In genomic region chr6:94714815-94715644, GRCm38 (mm10) we compare ENCODE assay signal across 15 mouse cellular contexts. TPM values are rescaled to one million over a fixed set of nuclear protein-coding genes. Genes with fewer than 3 reads are reported as not detected.
DNase-seq lines count a peak whose midpoint lies in the region; ATAC-seq and TF ChIP-seq lines count a peak whose summit lies in the region.
"Had no signal": no experiment of that assay in that cellular context is flagged by ENCODE, and none has a peak within 500 bp of the region (broad histone marks: within the 10 kb centered on the region; RNA-seq: fewer than 3 reads in every experiment).

No protein-coding gene starts in this region.

- H3K27ac ChIP-seq in midbrain, embryonic 11.5 days (ENCODE audit: low read depth, low read length): no peak overlapping the region
- H3K27ac ChIP-seq in midbrain, embryonic 16.5 days (ENCODE audit: low read length): no peak overlapping the region
- H3K27ac ChIP-seq in forebrain, embryonic 10.5 days: peak overlapping the region; percentile 70; the same call in 1 of the 2 replicates
- no peak overlapping the region for H3K27ac ChIP-seq in forebrain, embryonic 16.5 days (ENCODE audit: low read length)
- H3K27ac ChIP-seq in small intestine, adult 2 months (ENCODE audit: insufficient read depth, low read depth, low read length): peak overlapping the region; percentile 51
- H3K27ac ChIP-seq: hindbrain, postnatal 0 days; lung, embryonic 15.5 days; macrophage; midbrain, embryonic 13.5 days had no signal

- no peaks in the 10 kb centered on the region for H3K9me3 ChIP-seq in midbrain, embryonic 11.5 days (ENCODE audit: control insufficient read depth, low read length)
- H3K9me3 ChIP-seq in midbrain, embryonic 16.5 days (replicated peaks; ENCODE audit: control insufficient read depth, low read length, poor library complexity, severe bottlenecking): no peaks in the 10 kb centered on the region
- no peaks in the 10 kb centered on the region for H3K9me3 ChIP-seq in forebrain, embryonic 10.5 days
- no peaks in the 10 kb centered on the region for H3K9me3 ChIP-seq in forebrain, embryonic 16.5 days (ENCODE audit: control insufficient read depth, low read length)
- H3K9me3 ChIP-seq: lung, embryonic 15.5 days; midbrain, embryonic 13.5 days had no signal

- no peak for ATAC-seq in midbrain, embryonic 11.5 days (ENCODE audit: low FRiP score)
- no peak for ATAC-seq in midbrain, embryonic 16.5 days
- ATAC-seq in forebrain, embryonic 16.5 days: peak; percentile 64
- no peak for ATAC-seq in megakaryocyte progenitor cell, adult 5-6 weeks (replicated peaks; ENCODE audit: poor library complexity)
- ATAC-seq: hindbrain, postnatal 0 days; midbrain, embryonic 13.5 days had no signal

- no peak overlapping the region for H3K4me2 ChIP-seq in midbrain, embryonic 11.5 days
- no peak overlapping the region for H3K4me2 ChIP-seq in midbrain, embryonic 16.5 days (ENCODE audit: low read length)
- peak overlapping the region; percentile 39 for H3K4me2 ChIP-seq in forebrain, embryonic 16.5 days (ENCODE audit: low read length)
- H3K4me2 ChIP-seq: lung, embryonic 15.5 days; midbrain, embryonic 13.5 days had no signal

- no peak for TF ChIP-seq CTCF in small intestine, adult 2 months (IDR thresholded peaks at IDR 0.05; ENCODE audit: extremely low read depth, insufficient read length, insufficient replicate concordance, low read depth, low read length)

- H3K4me3 ChIP-seq in midbrain, embryonic 11.5 days (ENCODE audit: low read depth, low read length): no peak overlapping the region
- no peak overlapping the region for H3K4me3 ChIP-seq in midbrain, embryonic 16.5 days (ENCODE audit: low read depth, low read length)
- no peak overlapping the region for H3K4me3 ChIP-seq in forebrain, embryonic 10.5 days
- no peak overlapping the region for H3K4me3 ChIP-seq in forebrain, embryonic 16.5 days (replicated peaks; ENCODE audit: low read length)
- no peak overlapping the region for H3K4me3 ChIP-seq in small intestine, adult 2 months (ENCODE audit: low read depth, low read length)
- H3K4me3 ChIP-seq: lung, embryonic 15.5 days; midbrain, embryonic 13.5 days; myocyte had no signal

- no peak for TF ChIP-seq POLR2A in small intestine, adult 2 months (IDR thresholded peaks at IDR 0.05; ENCODE audit: low read depth, low read length)

- DNase-seq in midbrain, embryonic 11.5 days (ENCODE audit: low spot score, missing footprints): peak; percentile 6
- no peak for DNase-seq in forebrain, embryonic 10.5 days (ENCODE audit: extremely low spot score, low spot score)
- no peak for DNase-seq in testis, postnatal 10 days (ENCODE audit: low spot score)
- DNase-seq: adrenal gland, adult 2 months; cerebellum, postnatal 25 days; kidney, adult 9 months had no signal

- no peaks in the 10 kb centered on the region for H3K4me1 ChIP-seq in midbrain, embryonic 11.5 days (ENCODE audit: control insufficient read depth, insufficient read depth, low read length)
- H3K4me1 ChIP-seq in midbrain, embryonic 16.5 days (ENCODE audit: control insufficient read depth, insufficient read depth, low read length): no peaks in the 10 kb centered on the region
- H3K4me1 ChIP-seq in forebrain, embryonic 10.5 days: peaks cover 35% of the 10 kb centered on the region
- peaks cover 17% of the 10 kb centered on the region for H3K4me1 ChIP-seq in forebrain, embryonic 16.5 days (replicated peaks; ENCODE audit: control insufficient read depth, insufficient read depth, low read length)
- H3K4me1 ChIP-seq in small intestine, adult 2 months (ENCODE audit: control insufficient read depth, insufficient read depth, insufficient read length, low read length): peaks cover 10% of the 10 kb centered on the region
- H3K4me1 ChIP-seq: midbrain, embryonic 13.5 days had no signal

- 77% methylated on average over 13 of the region's 13 CpGs for WGBS in midbrain, embryonic 11.5 days
- WGBS in midbrain, embryonic 16.5 days: 68% methylated on average over 13 of the region's 13 CpGs
- 55% methylated on average over 13 of the region's 13 CpGs for WGBS in forebrain, embryonic 10.5 days
- 13% methylated on average over 13 of the region's 13 CpGs for WGBS in forebrain, embryonic 16.5 days
- 26% methylated on average over 13 of the region's 13 CpGs for WGBS in small intestine, adult 2 months

- H3K27me3 ChIP-seq in midbrain, embryonic 11.5 days (ENCODE audit: control insufficient read depth, insufficient read depth, low read length): no peaks in the 10 kb centered on the region
- no peaks in the 10 kb centered on the region for H3K27me3 ChIP-seq in midbrain, embryonic 16.5 days (ENCODE audit: control insufficient read depth, insufficient read depth, low read depth, low read length)
- H3K27me3 ChIP-seq in forebrain, embryonic 10.5 days (ENCODE audit: poor library complexity, severe bottlenecking): no peaks in the 10 kb centered on the region
- H3K27me3 ChIP-seq in forebrain, embryonic 16.5 days (replicated peaks; ENCODE audit: control insufficient read depth, insufficient read depth, low read length): no peaks in the 10 kb centered on the region
- no peaks in the 10 kb centered on the region for H3K27me3 ChIP-seq in small intestine, adult 2 months (ENCODE audit: control insufficient read depth, insufficient read depth, low read length)
- H3K27me3 ChIP-seq: lung, embryonic 15.5 days; midbrain, embryonic 13.5 days had no signal

- no peaks in the 10 kb centered on the region for H3K36me3 ChIP-seq in midbrain, embryonic 11.5 days (ENCODE audit: control insufficient read depth, insufficient read depth, low read length)
- H3K36me3 ChIP-seq in midbrain, embryonic 16.5 days (ENCODE audit: control insufficient read depth, insufficient read depth, low read length): no peaks in the 10 kb centered on the region
- no peaks in the 10 kb centered on the region for H3K36me3 ChIP-seq in forebrain, embryonic 10.5 days (replicated peaks)
- H3K36me3 ChIP-seq in forebrain, embryonic 16.5 days (ENCODE audit: control insufficient read depth, insufficient read depth): no peaks in the 10 kb centered on the region
- H3K36me3 ChIP-seq in small intestine, adult 2 months (ENCODE audit: control insufficient read depth, insufficient read depth, low read length): no peaks in the 10 kb centered on the region
- H3K36me3 ChIP-seq: lung, embryonic 15.5 days; midbrain, embryonic 13.5 days had no signal

- H3K9ac ChIP-seq in midbrain, embryonic 11.5 days (ENCODE audit: low read length): no peak overlapping the region
- no peak overlapping the region for H3K9ac ChIP-seq in midbrain, embryonic 16.5 days (ENCODE audit: low read depth, low read length)
- H3K9ac ChIP-seq in forebrain, embryonic 16.5 days (replicated peaks; ENCODE audit: low read depth, low read length): no peak overlapping the region
- H3K9ac ChIP-seq: lung, embryonic 15.5 days; midbrain, embryonic 13.5 days had no signal

RNA-seq across cellular contexts. Expression of gene Lrig1, which starts 15.1 kb away (rescaled TPM):
- 15.9 and 17.4 TPM in 2 replicates for polyA plus RNA-seq in midbrain, embryonic 11.5 days (2014; fragmentation: Nextera tagmentation; extraction: Ambion mirVana)
- polyA plus RNA-seq in midbrain, embryonic 16.5 days (2015; fragmentation: Nextera tagmentation; extraction: Ambion mirVana): 8.6 and 14.2 TPM in 2 replicates
- polyA plus RNA-seq in forebrain, embryonic 10.5 days (2016; fragmentation: Nextera tagmentation; extraction: Ambion mirVana): 18.8 and 20.6 TPM in 2 replicates
- polyA plus RNA-seq in forebrain, embryonic 16.5 days (2015; fragmentation: Nextera tagmentation; extraction: Ambion mirVana): 7.1 and 8.3 TPM in 2 replicates
- 20.5 and 29.8 TPM in 2 replicates for polyA plus RNA-seq in small intestine, adult 2 months (2012; rRNA removed)
- total RNA-seq in megakaryocyte progenitor cell, adult 5-6 weeks (2015): 0.24 and 0.44 TPM in 2 replicates
- total RNA-seq in megakaryocyte progenitor cell, adult 5-6 weeks (2017): 0.74 and 0.79 TPM in 2 replicates

Comparison
In these comparisons a context has a peak if more than half of its experiments do, and no peak if none do; other contexts are left out.
1. H3K27ac ChIP-seq: peak in forebrain, embryonic 10.5 days (single experiment) and small intestine, adult 2 months (single experiment); none in midbrain, embryonic 11.5 days (single experiment), midbrain, embryonic 16.5 days (single experiment) and forebrain, embryonic 16.5 days (single experiment).